Mouse (Mus musculus) cerebellum, adult 2 months (tissue): Measurements from ENCODE around the gene 4930564D02Rik.

Source experiments
- CTCF ChIP-seq: fragments of 200-500 bp; IDR thresholded peaks from 2 replicates; pipeline ENCODE4 v1.5.1; 2011; ENCODE audit warnings: low read depth, mild to moderate bottlenecking, control low read depth, low read length, moderate library complexity, borderline replicate concordance; ENCODE audit not compliant: insufficient read depth
- POLR2A ChIP-seq: fragments of 200-500 bp; IDR thresholded peaks from 2 replicates; pipeline ENCODE4 v1.6.1; 2011; ENCODE audit warnings: low read length, control low read depth, borderline replicate concordance; ENCODE audit not compliant: insufficient read depth

DNA sequence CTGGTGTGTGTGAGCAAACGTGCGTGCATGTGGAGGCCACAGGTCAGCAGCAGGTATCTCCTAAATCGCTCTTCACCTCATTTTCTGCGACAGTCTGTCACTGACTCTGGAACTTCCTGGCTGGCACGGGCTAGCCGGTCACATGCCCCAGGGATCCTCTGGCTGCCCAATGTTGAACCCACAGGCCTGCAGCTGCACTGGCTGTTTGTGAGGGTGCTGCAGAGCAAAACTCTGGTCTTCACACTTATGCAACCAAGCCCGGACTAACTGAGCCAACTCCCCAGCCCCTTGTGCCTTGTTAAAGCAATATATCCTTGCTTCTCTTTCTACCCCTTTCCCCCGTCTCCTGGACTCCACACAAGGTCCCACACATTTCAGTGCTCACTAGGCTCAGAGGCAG lies 19.0 kb upstream of the 4930564D02Rik start:
- no peak for TF ChIP-seq CTCF
- TF ChIP-seq POLR2A, result no peak
